Mouse (Mus musculus) lung, embryonic 16.5 days (tissue): Measurements from ENCODE around the gene Chst2. TPM values are rescaled to one million over a fixed set of nuclear protein-coding genes. Genes with fewer than 3 reads are reported as not detected.

Source experiments
- ATAC-seq: fragments of 200-750 bp; cut with Nextera tagmentation; 2 replicates; pipeline ENCODE4 v1.8.0; 2017; ENCODE audit warnings: low read depth, mild to moderate bottlenecking, moderate library complexity
- H3K27ac ChIP-seq: fragments of 300-500 bp; sonication (generic); 2 replicates; pipeline ENCODE4 v1.5.1; 2014; ENCODE audit warnings: mild to moderate bottlenecking, control low read depth, low read length
- H3K27me3 ChIP-seq: fragments of 300-500 bp; sonication (generic); 2 replicates; pipeline ENCODE4 v1.6.1; 2014; ENCODE audit warnings: low read depth, low read length, mixed read lengths; ENCODE audit not compliant: control insufficient read depth, insufficient read depth
- H3K36me3 ChIP-seq: fragments of 300-500 bp; sonication (generic); 2 replicates; pipeline ENCODE4 v1.6.1; 2014; ENCODE audit warnings: low read length; ENCODE audit not compliant: control insufficient read depth, insufficient read depth
- H3K4me1 ChIP-seq: fragments of 300-500 bp; sonication (generic); replicated peaks from 2 replicates; pipeline ENCODE4 v1.6.1; 2014; ENCODE audit warnings: low read length, mixed read lengths; ENCODE audit not compliant: control insufficient read depth, insufficient read depth
- H3K4me2 ChIP-seq: fragments of 300-500 bp; sonication (generic); 2 replicates; pipeline ENCODE4 v1.6.1; 2014; ENCODE audit warnings: low read depth, low read length, control low read depth
- H3K4me3 ChIP-seq: fragments of 300-500 bp; sonication (generic); 2 replicates; pipeline ENCODE4 v1.5.1; 2014; ENCODE audit warnings: mild to moderate bottlenecking, low read length, control low read depth
- H3K9ac ChIP-seq: fragments of 300-500 bp; sonication (generic); 2 replicates; pipeline ENCODE4 v1.6.1; 2014; ENCODE audit warnings: low read length, control low read depth
- H3K9me3 ChIP-seq: fragments of 300-500 bp; sonication (generic); 2 replicates; pipeline ENCODE4 v1.6.1; 2016; ENCODE audit warnings: low read length; ENCODE audit not compliant: control insufficient read depth
- WGBS: fragments of 180-500 bp; shearing (Covaris S2); extraction: QIAGEN DNeasy Blood & Tissue Kit; methylation state at CpG from one replicate; pipeline ENCODE4 v1.1.7; 2014; 5-methylcytosine and 5-hydroxymethylcytosine counted together
- polyA plus RNA-seq: library from polyadenylated mRNA; unstranded; fragments of >200 nt; fragmentation: Nextera tagmentation; extraction: Ambion mirVana; gene quantifications from 2 replicates; pipeline ENCODE4 v1.2.1, GENCODE M21; 2015

Gene Chst2
- polyA plus RNA-seq, 1 experiment from 2014 or later, result 10.1 TPM

GRCm38 (mm10) chr9:95412047-95412446 is 5.5 kb upstream of the Chst2 start:
- Histone ChIP-seq H3K27ac (no peak overlapping the region), H3K27me3 (peaks cover 5% of the 10 kb centered on the region), H3K36me3 (no peaks in the 10 kb centered on the region), H3K9me3 (no peaks in the 10 kb centered on the region), H3K4me3 (no peak overlapping the region), H3K9ac (no peak overlapping the region), H3K4me1 (peaks cover 4% of the 10 kb centered on the region; the same call in 1 of the 2 replicates), H3K4me2 (no peak overlapping the region)
- WGBS, result 72% methylated on average over 4 of the region's 4 CpGs
- ATAC-seq, result no peak

- Histone ChIP-seq H3K27ac (peak overlapping the region; percentile 87), H3K9me3 (no peaks in the 10 kb centered on the region), H3K4me3 (peak overlapping the region; percentile 78), H3K27me3 (peaks cover 22% of the 10 kb centered on the region), H3K36me3 (no peaks in the 10 kb centered on the region; the same call in 1 of the 2 replicates), H3K4me1 (peaks cover 16% of the 10 kb centered on the region), H3K9ac (peak overlapping the region; percentile 73), H3K4me2 (peak overlapping the region; percentile 92)
- peak; percentile 63 for ATAC-seq
- WGBS, result under 1% methylated on average over 24 of the region's 24 CpGs
Measured at GRCm38 (mm10) chr9:95407586-95408220, 1.2 kb upstream of the Chst2 start.

- peak overlapping the region; percentile 78 for H3K4me3 ChIP-seq
- under 1% methylated on average over 59 of the region's 72 CpGs for WGBS
- no peaks in the 10 kb centered on the region; the same call in 1 of the 2 replicates for H3K36me3 ChIP-seq
- H3K4me2 ChIP-seq, result peak overlapping the region; percentile 92
- no peaks in the 10 kb centered on the region for H3K9me3 ChIP-seq
- ATAC-seq, result peak; percentile 32
- peak overlapping the region; percentile 87 for H3K27ac ChIP-seq
- H3K9ac ChIP-seq, result peak overlapping the region; percentile 73
- H3K4me1 ChIP-seq, result peaks cover 16% of the 10 kb centered on the region
- H3K27me3 ChIP-seq, result peaks cover 22% of the 10 kb centered on the region
Measured at GRCm38 (mm10) chr9:95405946-95406570, 464 bp downstream of the Chst2 start.

GRCm38 (mm10) chr9:95405511-95405945 is 994 bp downstream of the Chst2 start:
- H3K9me3 ChIP-seq, result no peaks in the 10 kb centered on the region
- H3K9ac ChIP-seq, result peak overlapping the region; percentile 73
- H3K36me3 ChIP-seq, result no peaks in the 10 kb centered on the region; the same call in 1 of the 2 replicates
- H3K4me3 ChIP-seq, result peak overlapping the region; percentile 78
- peak overlapping the region; percentile 87; the same call in 1 of the 2 replicates for H3K27ac ChIP-seq
- H3K27me3 ChIP-seq, result peaks cover 22% of the 10 kb centered on the region
- H3K4me1 ChIP-seq, result peaks cover 16% of the 10 kb centered on the region
- H3K4me2 ChIP-seq, result peak overlapping the region; percentile 92
- WGBS, result 1% methylated on average over 30 of the region's 30 CpGs
- ATAC-seq, result peak; percentile 32

- H3K27ac ChIP-seq, result no peak overlapping the region
- 62% methylated on average over 38 of the region's 38 CpGs for WGBS
- H3K9me3 ChIP-seq, result no peaks in the 10 kb centered on the region
- H3K4me3 ChIP-seq, result peak overlapping the region; percentile 78
- H3K36me3 ChIP-seq, result no peaks in the 10 kb centered on the region; the same call in 1 of the 2 replicates
- H3K27me3 ChIP-seq, result peaks cover 22% of the 10 kb centered on the region
- peak overlapping the region; percentile 92 for H3K4me2 ChIP-seq
- H3K4me1 ChIP-seq, result peaks cover 16% of the 10 kb centered on the region
- ATAC-seq, result no peak
- H3K9ac ChIP-seq, result peak overlapping the region; percentile 73
Measured at GRCm38 (mm10) chr9:95404811-95405465, 1.6 kb downstream of the Chst2 start.

GRCm38 (mm10) chr9:95401686-95402085 is 4.8 kb downstream of the Chst2 start:
- Histone ChIP-seq H3K27ac (no peak overlapping the region), H3K9me3 (no peaks in the 10 kb centered on the region), H3K9ac (no peak overlapping the region), H3K36me3 (no peaks in the 10 kb centered on the region; the same call in 1 of the 2 replicates), H3K4me1 (peaks cover 12% of the 10 kb centered on the region), H3K27me3 (peaks cover 14% of the 10 kb centered on the region), H3K4me3 (no peak overlapping the region), H3K4me2 (no peak overlapping the region)
- no peak for ATAC-seq
- 17% methylated on average over 5 of the region's 5 CpGs for WGBS

GRCm38 (mm10) chr9:95392011-95392410 is 14.5 kb downstream of the Chst2 start:
- 41% methylated on average over 1 of the region's 1 CpGs for WGBS
- H3K9ac ChIP-seq, result no peak overlapping the region
- peak; percentile 47; the same call in 1 of the 2 replicates for ATAC-seq
- H3K27ac ChIP-seq, result no peak overlapping the region
- H3K9me3 ChIP-seq, result no peaks in the 10 kb centered on the region
- no peak overlapping the region for H3K4me2 ChIP-seq
- no peaks in the 10 kb centered on the region for H3K27me3 ChIP-seq
- no peaks in the 10 kb centered on the region for H3K36me3 ChIP-seq
- no peak overlapping the region for H3K4me3 ChIP-seq
- peaks cover 9% of the 10 kb centered on the region; the same call in 1 of the 2 replicates for H3K4me1 ChIP-seq

- Histone ChIP-seq H3K9ac (no peak overlapping the region), H3K9me3 (no peaks in the 10 kb centered on the region), H3K4me2 (no peak overlapping the region), H3K4me3 (no peak overlapping the region), H3K27me3 (no peaks in the 10 kb centered on the region), H3K27ac (no peak overlapping the region), H3K4me1 (peaks cover 9% of the 10 kb centered on the region; the same call in 1 of the 2 replicates), H3K36me3 (no peaks in the 10 kb centered on the region)
- no peak for ATAC-seq
- WGBS, result 73% methylated on average over 3 of the region's 3 CpGs
Measured at GRCm38 (mm10) chr9:95389956-95390355, 16.6 kb downstream of the Chst2 start.

- H3K4me1 ChIP-seq, result peaks cover 9% of the 10 kb centered on the region; the same call in 1 of the 2 replicates
- WGBS, result 72% methylated on average over 8 of the region's 8 CpGs
- ATAC-seq, result no peak
Measured at GRCm38 (mm10) chr9:95387881-95388380, 18.6 kb downstream of the Chst2 start.

More at GRCm38 (mm10) chr9:95387881-95388380, 18.6 kb downstream of the Chst2 start:
- H3K27ac ChIP-seq, result no peak overlapping the region
- no peak overlapping the region for H3K9ac ChIP-seq
- H3K27me3 ChIP-seq, result no peaks in the 10 kb centered on the region
- no peaks in the 10 kb centered on the region for H3K36me3 ChIP-seq
- no peak overlapping the region for H3K4me2 ChIP-seq
- no peaks in the 10 kb centered on the region for H3K9me3 ChIP-seq
- no peak overlapping the region for H3K4me3 ChIP-seq
